Mouse (Mus musculus) Muller cell, postnatal 12 days (primary cell): ENCODE measurements around the gene Gm49337.
A peak's percentile ranks its signal among the peaks of the same experiment; 100 is the strongest.

Source experiments
- DNase-seq: peaks from one replicate; pipeline ENCODE4 v3.0.0-alpha.2; 2015; ENCODE audit errors: inconsistent ontology term

Gene Gm49337

DNA sequence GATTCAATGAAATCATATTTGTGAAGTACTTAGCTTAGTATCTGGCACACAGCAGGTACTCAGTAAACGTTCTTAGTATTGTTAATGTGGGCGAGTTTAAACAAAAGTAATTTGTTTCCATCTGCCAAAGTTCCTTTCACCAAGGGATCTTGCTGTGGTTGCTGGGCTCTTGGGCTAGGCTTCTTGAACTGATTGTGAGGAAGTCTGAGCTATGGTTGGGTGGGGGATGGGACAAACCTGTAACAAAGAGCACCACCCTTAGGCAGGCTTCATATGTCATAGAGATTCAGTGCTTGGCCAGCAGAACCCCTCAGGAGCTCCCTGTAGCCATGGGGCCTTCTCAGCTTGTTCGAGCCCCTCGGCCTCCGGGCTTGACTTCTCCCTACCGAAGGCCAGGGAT, at the start of gene Gm49337, which contains the start of gene 1700042G07Rik:
Gene Gm49337, plus strand, starts transcription at position 313 of the 400 bp plus-strand sequence.
Gene 1700042G07Rik, plus strand, starts transcription at position 301 of the 400 bp plus-strand sequence.
- DNase-seq, result no peak

DNA sequence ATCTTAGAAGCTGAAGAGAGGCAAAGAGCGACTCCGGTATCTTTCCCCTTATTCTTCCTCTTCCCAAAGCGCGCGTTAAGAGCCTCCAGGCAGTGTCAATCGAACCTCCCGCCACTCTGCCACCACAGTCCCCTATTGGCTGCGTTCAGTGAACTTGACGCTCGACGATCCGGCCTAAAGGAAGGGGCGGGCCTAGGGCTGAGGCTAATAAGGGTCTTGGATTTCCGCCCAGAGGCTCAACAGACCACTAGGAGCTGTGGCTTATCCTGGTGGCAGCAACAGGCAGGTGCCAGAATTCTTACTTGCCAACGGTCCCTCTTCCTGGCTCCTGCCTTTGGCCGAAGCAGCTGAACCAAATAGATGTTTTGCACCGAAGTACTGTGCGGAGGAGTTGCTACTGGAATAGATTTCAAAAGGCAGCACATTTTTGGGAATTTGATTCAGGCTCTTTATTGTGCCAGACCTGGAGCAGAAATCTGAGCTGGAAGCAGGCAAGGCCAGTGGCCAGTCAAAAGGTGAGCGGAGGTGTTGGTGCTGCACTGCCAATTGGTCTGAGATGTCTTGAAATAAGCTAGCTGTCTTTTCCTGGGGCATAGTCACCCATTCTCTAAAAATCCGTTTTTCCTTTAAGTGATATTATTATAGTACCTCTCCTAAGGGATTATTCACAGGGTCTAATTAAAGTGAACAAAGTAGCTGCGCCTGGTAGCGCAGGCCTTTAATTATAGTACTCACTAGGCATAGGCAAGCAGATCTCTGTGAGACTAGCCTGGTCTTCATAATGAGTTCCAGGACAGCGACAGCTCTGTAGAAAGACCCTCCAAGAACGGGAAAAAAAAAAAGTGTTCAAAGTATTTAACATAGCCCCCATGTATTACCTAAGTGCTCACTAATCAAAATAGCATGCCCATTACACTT, 49.3 kb upstream of the Gm49337 start, which contains the start of the genes Rad54l and Pomgnt1:
Gene Rad54l, minus strand, starts transcription at position 89 of the 918 bp plus-strand sequence.
Gene Pomgnt1, plus strand, starts transcription at position 239 of the 918 bp plus-strand sequence.
- peak; percentile 91 for DNase-seq

DNA sequence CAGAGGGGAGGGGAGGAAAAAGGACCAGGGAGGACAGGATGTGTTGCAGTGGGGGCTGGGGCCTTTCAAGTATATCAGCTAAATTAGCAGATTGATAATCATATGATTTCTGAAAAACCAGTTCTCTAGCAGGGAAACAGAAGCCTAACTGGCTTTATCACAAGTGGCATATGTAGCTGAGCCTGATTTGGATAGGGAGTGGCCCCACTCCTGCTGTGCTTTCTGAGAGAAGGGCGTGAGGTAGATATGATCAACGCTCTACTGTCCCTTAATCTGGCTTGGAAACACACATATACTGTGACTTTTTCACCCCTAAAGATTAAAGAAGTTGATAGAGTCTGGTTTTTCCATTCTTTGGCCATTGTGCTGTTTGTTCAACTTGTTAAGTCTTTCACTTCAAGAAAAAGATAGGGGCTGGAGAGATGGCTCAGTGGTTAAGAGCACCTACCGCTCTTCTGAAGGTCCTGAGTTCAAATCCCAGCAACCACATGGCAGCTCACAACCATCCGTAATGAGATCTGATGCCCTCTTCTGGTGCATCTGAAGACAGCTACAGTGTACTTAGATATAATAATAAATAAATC, 47.3 kb upstream of the Gm49337 start:
- no peak for DNase-seq

DNA sequence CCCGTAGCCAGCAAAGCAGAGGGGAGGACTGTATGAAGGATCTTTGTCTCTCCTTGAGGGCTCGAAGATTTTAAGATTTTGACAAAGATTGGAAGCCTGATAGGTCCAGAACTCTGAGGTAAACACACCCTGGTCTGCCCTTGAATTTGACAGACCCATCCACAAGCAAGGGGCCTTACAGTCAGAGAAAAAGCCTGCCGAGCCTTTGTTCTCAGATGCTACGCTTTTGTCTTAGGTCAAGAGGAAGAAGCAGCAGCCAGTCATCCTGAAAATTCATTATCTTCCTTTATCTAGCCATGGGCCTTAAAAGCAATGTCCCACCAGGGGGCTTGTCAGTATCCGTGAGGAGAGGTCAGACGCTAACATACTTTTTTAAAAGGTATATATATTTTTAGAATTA, 45.2 kb upstream of the Gm49337 start:
- DNase-seq, result no peak

DNA sequence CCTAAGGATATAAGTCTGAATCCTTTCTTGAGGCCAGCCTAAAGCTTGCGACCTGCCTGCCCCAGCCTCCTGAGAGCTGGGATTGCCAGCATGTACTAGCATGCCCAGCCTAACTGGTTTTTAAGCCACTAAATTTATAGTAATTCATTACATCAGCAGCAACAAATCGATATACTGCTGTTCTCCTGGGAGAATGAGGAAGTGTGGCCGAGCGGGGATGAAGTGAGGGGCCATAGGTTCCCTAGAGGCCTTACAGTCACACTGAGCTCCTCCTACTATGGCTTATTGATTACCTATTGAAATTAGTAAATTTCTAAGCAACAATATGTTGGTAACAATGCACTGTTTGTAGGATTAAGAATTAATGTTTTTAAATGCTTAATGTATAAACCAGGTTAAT, 40.1 kb upstream of the Gm49337 start:
- DNase-seq, result no peak

DNA sequence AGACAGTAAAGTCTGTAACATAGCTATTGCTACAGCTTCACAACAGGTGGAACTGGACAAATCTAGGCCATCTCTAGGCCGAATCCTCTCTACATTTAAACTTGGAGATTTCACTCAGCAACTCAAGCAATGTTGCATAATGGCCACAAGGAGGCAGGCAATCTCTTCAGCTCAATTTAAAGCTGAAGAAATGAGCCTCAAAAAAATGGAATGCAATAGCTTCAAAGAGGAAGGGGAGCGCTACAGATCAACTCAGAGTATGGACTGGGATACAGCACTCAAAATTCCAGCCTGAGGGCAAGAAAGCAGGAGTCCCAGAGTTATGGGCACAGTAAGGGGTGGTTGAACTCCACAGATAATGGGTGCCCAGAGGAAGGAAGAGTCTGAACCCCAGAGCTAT, 38.2 kb upstream of the Gm49337 start:
- peak; percentile 42 for DNase-seq

DNA sequence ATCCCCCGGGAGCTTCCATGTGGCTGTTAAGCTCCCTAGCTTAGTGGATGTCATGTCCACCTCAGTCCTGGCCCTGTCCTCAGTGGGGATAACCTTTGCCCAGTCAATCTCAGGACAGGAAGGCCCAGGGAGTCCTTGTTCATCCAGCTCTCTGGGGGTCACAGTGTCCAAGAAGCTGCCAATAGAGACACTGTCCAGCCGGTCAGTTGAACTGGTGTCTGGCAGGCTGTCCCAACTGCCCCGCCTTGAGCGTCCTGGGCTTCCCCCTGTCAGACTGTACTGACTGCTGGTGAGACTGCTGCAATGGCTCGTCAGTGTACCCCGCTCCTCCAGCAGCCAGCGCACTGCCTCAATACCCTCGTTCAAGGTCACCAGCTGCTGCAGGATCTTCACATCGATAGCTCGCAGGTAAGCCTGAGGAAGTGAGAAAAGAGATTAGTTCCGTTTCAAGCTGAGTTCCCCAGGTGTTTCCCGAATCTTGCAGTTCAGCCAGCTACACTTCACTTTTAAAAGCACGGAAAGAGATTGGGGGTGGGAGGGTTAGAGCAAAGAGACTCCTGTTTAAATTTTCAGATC, 35.7 kb upstream of the Gm49337 start:
- DNase-seq, result no peak

DNA sequence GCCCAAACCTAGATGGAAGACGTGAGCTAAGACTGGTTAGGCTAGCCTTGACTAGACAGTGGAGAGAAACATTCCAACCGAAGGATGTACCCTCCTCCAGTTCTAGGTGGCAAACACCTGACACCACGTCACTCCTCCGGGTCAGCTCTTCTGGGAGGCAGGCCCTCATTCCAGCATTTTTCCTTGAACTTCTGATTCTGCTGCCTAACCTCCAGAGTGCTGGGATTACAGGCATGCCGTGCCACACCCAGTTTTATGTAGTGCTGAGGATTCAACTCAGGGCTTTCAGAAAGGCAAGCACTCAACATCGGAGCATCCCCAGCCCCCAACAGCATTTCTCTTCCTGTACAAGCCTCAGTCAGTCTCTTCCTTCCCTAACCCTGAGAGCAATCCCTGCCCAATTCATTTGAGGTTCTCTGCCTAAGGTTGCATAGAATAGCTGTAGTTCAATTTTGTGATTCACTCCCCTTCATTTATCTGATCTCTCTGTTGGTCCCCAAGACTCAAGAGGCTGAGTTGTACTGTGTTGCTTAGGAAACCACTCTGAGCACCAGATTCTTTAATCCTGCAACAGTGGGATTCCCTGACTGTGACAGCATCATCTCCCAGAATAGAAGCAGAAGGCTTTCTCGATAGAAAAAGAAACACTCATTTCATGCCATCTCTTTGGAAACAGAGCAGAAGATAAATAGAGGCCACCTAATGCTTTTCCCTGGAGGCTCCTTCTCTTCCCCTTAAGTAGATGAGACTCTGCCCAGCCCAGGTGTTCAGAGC, 32.2 kb upstream of the Gm49337 start:
- no peak for DNase-seq

DNA sequence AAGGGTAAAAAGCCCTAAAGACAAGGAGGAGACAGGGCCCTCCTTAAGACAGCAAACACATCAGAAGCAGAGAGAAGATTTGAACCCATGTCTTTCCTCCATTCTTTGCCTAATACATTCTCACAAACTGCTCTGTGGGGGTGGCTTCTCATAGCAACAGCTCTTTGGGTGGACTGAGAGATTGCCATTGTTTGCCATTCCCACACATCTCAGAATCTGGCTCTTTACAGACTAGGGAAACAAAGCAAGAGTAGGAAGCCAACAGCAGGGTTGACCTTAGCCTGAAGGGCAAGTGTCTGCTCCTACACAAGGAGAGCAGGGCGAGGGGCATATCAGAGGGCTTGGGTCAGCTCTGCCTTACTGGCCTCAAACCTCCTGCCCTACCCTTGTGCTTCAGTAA, 31.4 kb upstream of the Gm49337 start:
- no peak for DNase-seq

DNA sequence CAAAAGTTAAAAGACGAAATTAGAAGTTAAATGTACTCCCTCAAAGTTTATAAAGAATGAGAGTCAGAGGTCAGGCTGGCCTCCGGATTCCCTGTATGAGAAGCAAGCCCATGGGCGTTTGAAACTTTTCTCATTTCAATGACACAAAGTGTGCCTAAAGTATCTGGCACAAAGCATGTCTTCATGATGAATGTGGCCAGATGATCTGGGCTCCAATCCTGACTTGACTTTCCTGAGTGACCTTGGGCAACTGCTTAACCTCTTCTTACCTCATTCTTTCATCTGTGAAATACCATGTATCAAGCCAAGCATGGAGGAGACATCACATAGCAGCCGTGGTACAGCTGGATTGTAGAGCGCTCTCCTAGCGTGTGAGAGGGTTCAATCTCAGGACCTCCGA, 30.9 kb upstream of the Gm49337 start:
- no peak for DNase-seq

DNA sequence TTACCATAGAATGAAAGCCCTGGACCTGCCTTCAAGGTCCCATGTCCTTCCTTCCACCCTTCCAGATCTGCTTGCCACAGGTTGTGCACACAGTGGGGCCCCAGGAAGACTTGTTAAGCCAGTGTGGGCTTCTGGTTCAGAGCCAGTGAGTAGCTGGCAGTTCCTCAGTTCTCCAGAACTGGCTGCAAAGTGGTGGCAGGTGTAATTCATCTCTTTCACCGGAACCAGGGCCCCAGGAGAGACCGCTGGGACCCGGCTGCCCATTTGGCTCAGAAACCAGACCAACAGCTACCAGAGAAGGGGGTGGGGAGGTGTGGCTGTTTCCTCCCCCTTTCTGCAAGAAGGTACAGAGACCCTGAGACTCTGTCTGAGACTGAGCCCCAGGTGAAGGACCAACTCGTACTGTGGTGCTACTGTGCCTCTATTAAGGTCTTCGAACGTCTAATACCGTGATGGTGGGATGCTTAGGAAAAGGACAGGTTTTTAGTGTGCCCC, 29.8 kb upstream of the Gm49337 start:
- peak; percentile 33 for DNase-seq

DNA sequence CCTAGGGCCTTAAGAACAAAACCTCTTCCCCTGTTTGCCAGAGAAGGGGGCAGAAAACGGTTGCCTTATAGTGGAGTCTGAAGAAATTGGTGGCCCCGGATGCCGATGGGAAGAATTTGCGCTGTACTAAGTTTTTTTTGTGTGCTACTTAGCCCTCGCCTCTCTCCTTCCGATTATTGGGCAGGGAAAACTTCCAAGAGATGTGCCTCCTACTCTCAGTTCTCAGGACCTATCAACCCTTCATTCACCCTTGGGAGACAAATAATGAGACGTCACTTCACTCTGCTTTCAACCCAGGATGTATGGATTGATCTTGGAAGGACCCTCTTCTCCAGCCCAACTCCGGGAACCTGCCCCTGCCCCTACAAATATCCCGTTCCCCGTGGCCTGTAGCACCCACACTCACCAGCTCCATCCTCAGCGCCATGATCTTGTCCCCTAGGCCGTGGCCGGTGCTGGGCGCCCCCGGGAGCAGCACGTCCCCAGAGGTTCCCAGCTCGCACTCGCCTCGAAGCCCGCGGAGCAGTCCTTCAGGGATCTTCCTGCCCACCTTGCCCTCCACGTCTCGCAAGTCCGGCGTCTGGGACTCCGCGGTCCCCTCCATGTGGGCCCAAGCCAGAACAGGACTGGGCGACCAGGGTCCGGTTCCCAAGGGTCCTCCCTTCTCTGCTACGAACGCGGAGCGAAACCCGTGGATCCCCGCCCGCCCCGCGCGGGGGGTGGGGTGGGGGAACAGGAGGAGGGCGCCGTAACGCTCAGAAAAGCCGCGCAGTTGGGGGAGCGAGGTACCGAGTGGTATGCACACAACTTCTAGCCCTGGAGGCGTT, 29.1 kb upstream of the Gm49337 start:
- peak; percentile 74 for DNase-seq

DNA sequence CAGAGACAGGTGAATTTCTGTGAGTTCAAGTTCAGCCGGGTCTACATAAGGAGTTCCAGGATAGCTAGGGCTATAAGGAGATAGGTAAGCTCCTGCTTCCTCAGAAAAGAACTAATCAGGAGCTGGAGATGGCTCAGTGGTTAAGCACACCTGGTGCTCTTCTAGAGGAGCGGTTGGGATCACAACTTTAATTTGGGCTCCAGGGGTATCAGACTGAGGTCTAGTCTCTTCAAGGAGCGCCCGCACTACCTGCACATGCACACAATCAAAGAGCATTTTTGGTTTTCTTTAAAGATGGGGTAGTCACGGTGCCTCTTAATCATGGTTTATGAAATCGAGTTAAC, 23.4 kb upstream of the Gm49337 start:
- no peak for DNase-seq

DNA sequence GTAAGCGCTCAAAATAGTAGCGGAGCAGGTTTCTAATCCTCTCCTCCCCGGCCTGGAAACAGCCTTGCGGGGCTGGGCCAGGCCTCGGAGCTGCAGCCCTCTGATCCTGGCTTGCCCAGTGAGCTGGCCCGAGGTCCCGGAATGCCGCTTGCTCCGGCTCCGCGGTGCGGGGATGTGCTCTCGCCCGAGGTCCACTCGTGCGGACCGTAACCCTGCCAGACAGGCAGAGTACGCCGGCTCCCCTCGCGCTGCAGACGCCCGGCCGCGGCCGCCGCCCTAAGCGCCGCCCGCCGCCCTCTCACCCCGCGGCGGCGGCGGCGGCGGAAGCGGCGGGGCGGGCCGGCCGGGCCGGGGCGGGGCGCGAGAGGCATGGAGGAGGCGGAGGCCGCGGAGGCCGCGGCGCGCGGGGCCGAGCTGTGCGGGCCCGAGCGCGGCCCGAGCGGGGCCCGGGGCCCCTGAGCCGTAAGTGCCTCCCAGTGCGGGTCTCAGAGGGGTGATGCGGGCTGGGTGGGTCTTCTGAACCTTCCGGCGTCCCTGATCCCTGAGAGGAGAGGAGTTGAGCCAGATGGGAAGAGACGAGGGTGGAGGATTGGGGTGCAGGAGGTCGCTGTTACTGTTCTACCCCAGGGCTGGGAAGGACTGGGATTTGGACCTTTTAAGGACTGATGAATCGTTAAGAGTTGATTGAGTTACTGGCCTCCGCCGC, 22.9 kb upstream of the Gm49337 start:
- DNase-seq, result peak; percentile 85

DNA sequence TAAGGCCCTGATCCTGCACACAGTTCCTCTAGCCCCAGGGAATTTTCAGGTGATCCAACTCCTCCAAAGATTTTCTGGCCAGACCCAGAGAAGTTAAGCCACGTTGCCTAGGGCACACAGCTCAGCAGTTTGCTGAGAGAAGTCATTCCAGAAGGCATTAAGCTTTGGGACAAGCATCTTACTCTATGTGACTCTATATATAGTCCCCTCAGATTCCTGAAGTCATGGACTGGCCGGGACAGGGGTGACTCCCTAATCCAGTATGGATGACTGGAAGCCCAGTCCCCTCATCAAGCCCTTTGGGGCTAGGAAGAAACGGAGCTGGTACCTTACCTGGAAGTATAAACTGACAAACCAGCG, 22.3 kb upstream of the Gm49337 start:
- no peak for DNase-seq

DNA sequence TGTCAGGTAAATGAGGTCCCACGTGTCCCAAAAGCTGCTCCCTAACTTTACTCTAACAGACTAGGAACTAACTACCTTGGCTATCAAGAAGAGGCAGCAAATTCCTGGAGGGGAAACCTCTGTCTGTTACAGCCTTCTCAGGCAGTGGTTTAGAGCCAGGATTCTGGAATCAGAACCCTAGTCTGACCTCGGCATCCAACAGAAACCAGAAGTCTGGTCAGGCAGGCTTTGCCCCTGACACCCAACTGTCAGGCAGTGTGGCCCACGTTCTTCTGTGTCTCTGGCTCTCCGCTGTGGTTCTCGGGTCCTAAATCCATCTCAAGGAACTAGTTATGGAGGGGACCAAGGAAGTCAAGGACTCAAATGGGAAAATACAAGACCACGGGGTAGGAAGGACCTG, 21.9 kb upstream of the Gm49337 start, which contains the start of gene Lurap1:
Gene Lurap1, minus strand, starts transcription at position 101 of the 400 bp plus-strand sequence.
- DNase-seq, result no peak

DNA sequence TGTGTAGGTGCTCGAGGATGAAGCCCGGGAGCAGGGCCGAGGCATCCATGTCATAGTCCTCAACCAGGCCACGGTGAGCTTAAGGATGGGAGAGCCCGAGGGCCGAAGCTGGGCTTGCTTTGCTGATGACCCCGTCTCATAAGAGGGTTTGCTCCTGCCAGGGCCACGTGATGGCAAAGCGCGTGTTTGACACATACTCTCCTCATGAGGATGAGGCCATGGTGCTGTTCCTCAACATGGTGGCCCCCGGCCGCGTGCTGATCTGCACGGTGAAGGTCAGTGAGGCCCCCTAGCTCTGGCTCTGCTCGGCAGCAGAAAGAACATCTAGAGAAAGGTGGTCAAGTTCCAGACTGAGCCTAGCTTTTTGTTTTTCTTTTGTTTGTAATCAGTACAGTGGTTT, 20.5 kb upstream of the Gm49337 start:
- no peak for DNase-seq

DNA sequence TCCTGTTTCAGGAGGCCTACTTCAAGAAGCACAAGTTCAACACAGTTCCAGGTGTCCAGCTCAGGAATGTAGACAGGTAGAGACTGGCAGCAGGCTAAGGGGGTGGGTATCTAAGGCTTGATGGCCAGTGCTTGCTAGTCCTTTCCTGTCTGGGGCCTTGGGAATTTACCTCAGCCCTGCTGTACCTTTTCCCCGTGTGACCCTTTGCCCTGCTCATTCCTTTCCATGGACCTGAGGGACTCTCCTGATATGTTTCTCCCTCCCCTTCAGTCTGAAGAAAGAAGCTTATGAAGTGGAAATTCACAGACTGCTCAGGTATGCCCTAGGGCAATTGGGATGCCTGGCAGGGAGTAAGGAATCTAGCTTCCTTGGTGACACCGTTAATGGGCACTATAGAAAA, 15.3 kb upstream of the Gm49337 start:
- DNase-seq, result no peak

DNA sequence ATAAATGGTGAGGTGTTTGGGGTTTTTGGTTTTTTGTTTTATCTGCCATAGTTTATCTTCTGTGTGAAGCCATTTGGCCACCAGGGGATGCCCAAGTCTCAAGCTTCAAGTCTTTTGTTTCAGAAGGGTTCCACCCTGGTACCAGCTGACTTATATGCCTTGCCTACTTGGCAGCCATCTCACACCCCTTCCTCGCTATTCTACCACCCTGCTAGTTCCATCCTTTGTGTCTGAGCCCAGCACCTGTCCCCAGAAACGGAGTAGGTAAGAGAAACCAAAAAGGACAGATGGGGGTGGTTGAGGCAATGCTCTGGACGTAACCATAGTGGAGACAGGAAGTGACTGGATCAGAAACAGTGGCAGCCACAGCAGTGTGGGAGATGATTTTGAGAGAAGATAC, 13.3 kb upstream of the Gm49337 start:
- no peak for DNase-seq

DNA sequence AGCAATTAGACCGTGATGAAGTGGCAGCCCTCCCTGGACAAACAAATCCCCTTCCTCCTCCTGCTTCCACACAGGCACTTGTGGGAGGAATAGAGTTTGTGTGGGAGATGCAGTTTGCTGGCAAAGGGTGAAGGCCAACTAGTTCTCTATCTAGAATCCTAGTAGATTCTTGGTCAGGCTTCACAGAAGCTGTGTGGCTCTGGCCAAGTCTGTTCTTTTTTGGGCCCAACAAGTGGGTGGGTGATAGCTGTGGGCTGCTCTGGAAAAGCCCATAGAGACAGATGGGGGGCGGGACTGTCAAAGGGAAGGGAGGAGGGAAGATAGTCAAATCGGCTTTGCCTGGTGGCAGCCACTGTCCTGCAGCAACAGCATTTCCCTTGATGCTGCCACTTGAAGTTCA, 12.4 kb upstream of the Gm49337 start:
- DNase-seq, result no peak
